Mouse (Mus musculus) layer of hippocampus, postnatal 10 days (tissue): ENCODE data around the gene Chac1. TPM values are rescaled to one million over a fixed set of nuclear protein-coding genes. Genes with fewer than 3 reads are reported as not detected.

Source experiments
- DNase-seq, 2 experiments: peaks; one replicate each; pipeline ENCODE4 v3.0.0; 2021; ENCODE audit warnings: low spot score in 2 of 2
- total RNA-seq, 2 experiments: library from RNA; stranded (reverse); gene quantifications; 2 replicates each; pipeline ENCODE4 v1.2.3; 2021

Chac1 gene
- total RNA-seq, 2 experiments from 2014 or later = 7.6 to 7.8 TPM

DNA sequence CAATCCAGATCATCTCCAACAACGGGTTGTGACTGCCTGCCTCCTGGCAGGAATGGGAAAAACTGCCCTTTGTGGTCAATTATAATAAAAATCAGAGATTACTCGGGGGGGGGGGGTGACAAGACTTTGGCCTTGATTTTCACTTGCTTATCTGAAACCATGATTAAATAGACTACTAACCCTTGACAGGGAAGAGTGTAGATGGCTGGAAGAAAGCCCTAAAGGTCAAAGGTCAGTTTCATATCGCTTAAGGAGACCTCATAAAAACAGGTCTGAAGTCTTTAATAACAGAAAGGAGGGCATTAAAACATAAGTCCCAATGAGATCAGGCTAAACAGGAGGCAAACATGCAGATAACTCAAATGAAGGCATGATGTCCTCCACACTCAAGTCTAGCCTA, 16.3 kb downstream of the Chac1 start:
- no peak for DNase-seq

- DNase-seq = no peak
Observed at GRCm38 (mm10) chr2:119370116-119370515, 19.1 kb downstream of the Chac1 start.

DNA sequence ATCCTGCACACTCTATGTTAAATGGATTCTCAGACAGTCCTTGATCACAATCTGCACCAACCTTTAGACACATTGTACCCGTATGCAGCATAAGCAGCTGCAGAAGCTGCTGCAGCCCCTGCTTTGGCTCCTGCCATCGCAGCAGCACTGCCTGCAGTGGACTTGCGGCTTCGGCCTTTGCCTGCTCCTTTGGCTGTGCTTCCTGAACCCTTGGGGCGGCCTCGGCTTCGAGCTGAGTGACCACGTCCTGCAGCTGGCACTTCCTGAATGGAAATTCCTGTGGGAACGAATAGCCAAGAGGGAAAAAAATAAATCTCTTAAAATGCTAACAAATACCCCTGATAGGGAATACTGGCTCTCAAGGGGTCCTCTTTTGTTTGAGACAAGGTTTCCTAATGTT, 26.3 kb downstream of the Chac1 start:
- no peak for DNase-seq

DNA sequence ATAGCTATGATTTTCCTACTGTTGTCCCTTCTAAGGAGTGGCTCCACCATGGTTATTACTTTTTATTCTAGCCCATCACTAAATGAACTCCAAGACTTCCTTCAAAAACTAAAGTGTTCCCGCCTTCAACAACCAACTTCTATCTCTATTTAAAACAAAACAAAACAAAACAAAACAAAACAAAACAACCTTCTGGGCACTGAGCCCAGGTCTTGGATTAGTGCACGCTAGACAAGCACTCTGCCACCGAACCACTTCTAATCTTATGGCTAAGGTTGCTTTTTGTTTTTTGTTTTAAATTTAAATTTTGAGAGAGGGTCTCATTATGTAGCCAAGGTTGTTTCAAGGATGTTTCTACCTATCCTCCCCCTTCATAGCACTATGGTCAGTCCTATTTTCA, 26.8 kb downstream of the Chac1 start:
- no peak for DNase-seq

DNA sequence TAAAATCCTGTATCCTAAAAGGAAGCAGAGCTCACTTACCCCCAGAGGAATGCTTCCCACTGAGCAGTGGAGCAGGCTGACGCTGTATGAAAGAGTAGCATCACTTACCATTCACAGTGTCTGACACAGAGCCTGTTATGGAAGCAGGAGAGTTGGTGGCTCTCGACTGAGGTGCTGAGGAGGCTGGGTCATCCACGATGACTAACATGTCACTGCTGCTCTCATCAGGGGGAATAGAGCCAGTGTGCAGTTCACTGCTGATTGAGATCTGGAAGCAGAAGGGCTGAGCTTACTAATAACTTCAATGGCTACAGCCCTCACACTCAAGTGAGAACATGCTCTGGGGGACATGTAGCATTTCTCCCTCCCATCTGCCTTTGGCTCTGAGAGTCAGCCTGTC, 28.4 kb downstream of the Chac1 start:
- no peak for DNase-seq

DNA sequence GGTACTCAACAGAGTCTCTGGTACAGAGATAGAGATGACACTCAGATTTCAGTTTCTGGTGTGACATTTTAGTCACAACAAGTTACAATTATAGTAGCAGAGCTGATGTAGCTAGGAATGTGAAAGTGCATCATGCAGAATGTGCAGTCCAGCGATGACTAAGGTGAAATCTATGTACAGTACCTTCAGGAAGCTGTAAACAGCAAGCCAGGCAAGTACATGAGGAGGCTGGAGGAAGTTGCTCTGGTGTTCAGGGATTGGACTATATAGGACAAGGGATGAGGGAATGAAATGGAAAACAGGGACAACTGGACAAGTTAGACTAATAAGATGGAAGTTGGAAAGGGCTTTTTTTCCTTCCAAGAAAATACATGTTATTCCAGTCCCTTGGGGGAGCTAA, 37.2 kb downstream of the Chac1 start:
- DNase-seq = no peak

GRCm38 (mm10) chr2:119389992-119390391, 39.0 kb downstream of the Chac1 start:
- no peak for DNase-seq

- no peak for DNase-seq
Observed at GRCm38 (mm10) chr2:119398252-119398651, 47.2 kb downstream of the Chac1 start.

DNA sequence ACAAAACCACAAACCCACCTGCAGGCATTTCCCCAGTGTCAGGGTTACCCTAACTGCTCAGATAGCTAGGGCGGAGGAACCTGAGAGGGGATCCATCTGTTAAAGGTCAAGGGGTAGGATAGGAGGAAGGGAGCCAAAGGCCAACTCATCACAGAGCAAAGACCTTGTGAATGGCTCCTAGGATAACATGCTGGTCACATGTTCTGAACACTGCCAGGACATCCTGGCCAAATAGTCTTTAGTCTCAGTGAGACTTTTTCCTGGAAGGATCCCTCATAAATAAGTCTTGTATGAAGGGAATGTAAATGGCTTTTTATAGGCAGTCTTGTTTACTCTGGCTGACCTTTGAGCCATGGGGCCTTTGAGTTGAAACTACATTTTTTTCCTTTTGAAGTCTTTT, 47.6 kb downstream of the Chac1 start:
- no peak for DNase-seq

GRCm38 (mm10) chr2:119399313-119399712, 48.3 kb downstream of the Chac1 start:
- no peak for DNase-seq

Other genes starting within 250 kb of the Chac1 start
- gene Rad51, start 238.4 kb upstream of the Chac1 start, total RNA-seq = 1 to 10 TPM; 3.7 to 4.2 TPM
- gene Rmdn3, start 194.2 kb upstream of the Chac1 start, total RNA-seq = 10 to 100 TPM; 43.0 to 51.9 TPM
- under 1 TPM in 1 of 2 experiments, not detected in 1; 0.62 TPM for gene Gchfr, start 183.5 kb upstream of the Chac1 start, total RNA-seq
- under 1 TPM in 1 of 2 experiments, not detected in 1; 0.13 TPM for gene Gm14137, start 176.7 kb upstream of the Chac1 start, total RNA-seq
- gene Zfyve19, start 142.6 kb upstream of the Chac1 start, total RNA-seq = 10 to 100 TPM; 38.4 to 46.9 TPM
- gene Dnajc17, start 142.4 kb upstream of the Chac1 start, total RNA-seq = 10 to 100 TPM; 19.0 to 22.6 TPM
- not detected for gene Ppp1r14d, start 121.3 kb upstream of the Chac1 start, total RNA-seq
- under 1 TPM; 0.27 to 0.59 TPM for gene Spint1, start 113.9 kb upstream of the Chac1 start, total RNA-seq
- gene Rhov, start 80.0 kb upstream of the Chac1 start, total RNA-seq = 10 to 100 TPM; 12.4 to 15.6 TPM
- gene Vps18, start 62.5 kb upstream of the Chac1 start, total RNA-seq = 10 to 100 TPM; 31.7 to 34.3 TPM
- 1 to 10 TPM; 7.4 to 7.6 TPM for gene Dll4, start 25.4 kb upstream of the Chac1 start, total RNA-seq
- 10 to 100 TPM; 19.6 to 20.2 TPM for gene Ino80, start 126.5 kb downstream of the Chac1 start, total RNA-seq
- 1 to 10 TPM in 1 of 2 experiments, under 1 TPM in 1; 0.76 to 2.1 TPM for gene Exd1, start 196.4 kb downstream of the Chac1 start, total RNA-seq
- 100 to 1,000 TPM; 116 to 119 TPM for gene Chp1, start 196.5 kb downstream of the Chac1 start, total RNA-seq